Mouse (Mus musculus) myocyte (in vitro differentiated cells): ENCODE results near the gene Ces1a.

Experiments used
- E2F4 ChIP-seq: IDR thresholded peaks from one replicate; pipeline ENCODE4 v1.6.1; 2011; ENCODE audit warnings: mild to moderate bottlenecking, control low read depth, moderate library complexity; ENCODE audit not compliant: insufficient read depth
- MAX ChIP-seq: IDR thresholded peaks from one replicate; pipeline ENCODE4 v1.6.1; 2011; ENCODE audit warnings: low read depth, mild to moderate bottlenecking, control low read depth
- MYOD1 ChIP-seq, 3 experiments: IDR thresholded peaks; one replicate each; pipeline ENCODE4 v1.6.1; 2011; ENCODE audit warnings: control low read depth in 2 of 3, low read depth in 2 of 3, mild to moderate bottlenecking in 2 of 3, moderate library complexity in 1 of 3; ENCODE audit not compliant: insufficient read length in 2 of 3, control insufficient read depth in 1 of 3
- MYOG ChIP-seq, 3 experiments: IDR thresholded peaks; one replicate each; pipeline ENCODE4 v1.6.1; 2011; ENCODE audit warnings: control low read depth in 2 of 3, low read depth in 2 of 3, mild to moderate bottlenecking in 2 of 3; ENCODE audit not compliant: insufficient read length in 2 of 3, control insufficient read depth in 1 of 3, insufficient read depth in 1 of 3
- POLR2A ChIP-seq: IDR thresholded peaks from one replicate; pipeline ENCODE4 v1.6.1; 2011; ENCODE audit warnings: low read depth, mild to moderate bottlenecking, control low read depth, moderate library complexity; ENCODE audit not compliant: insufficient read length
- REST ChIP-seq: IDR thresholded peaks from one replicate; pipeline ENCODE4 v1.6.1; 2011; ENCODE audit warnings: mild to moderate bottlenecking, control low read depth, moderate library complexity; ENCODE audit not compliant: insufficient read depth, insufficient read length
- TCF12 ChIP-seq: IDR thresholded peaks from one replicate; pipeline ENCODE4 v1.6.1; 2011; ENCODE audit warnings: mild to moderate bottlenecking, control low read depth; ENCODE audit not compliant: poor library complexity, insufficient read depth, severe bottlenecking

DNA sequence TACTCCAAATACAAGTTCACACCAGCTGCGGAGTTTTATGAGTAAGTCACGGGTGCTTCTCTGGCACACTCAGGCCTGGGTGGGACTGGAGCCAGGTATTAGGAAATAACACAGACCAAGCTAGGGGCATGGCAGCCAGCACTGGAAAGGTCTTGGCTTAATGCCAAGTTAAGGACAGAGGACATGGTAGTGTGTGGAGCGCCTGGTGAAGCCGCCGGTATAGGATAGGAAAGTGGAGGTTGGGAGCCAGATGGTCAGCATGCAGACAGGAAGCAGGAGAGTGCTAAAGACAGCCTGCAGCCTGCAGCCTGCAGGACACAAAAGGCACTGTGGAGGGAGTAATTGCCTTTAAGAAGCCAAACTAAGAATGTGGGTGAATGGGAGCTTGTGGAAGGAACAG, 75.0 kb downstream of the Ces1a start:
- TF ChIP-seq TCF12 (no peak), MAX (no peak), POLR2A (no peak), MYOG (IDR thresholded peaks at IDR 0.05; ENCODE audit: control insufficient read depth in 1 of 3, insufficient read depth in 1 of 3, insufficient read length in 2 of 3, low read depth in 2 of 3) (no peak), REST (no peak), MYOD1 (IDR thresholded peaks at IDR 0.05; ENCODE audit: control insufficient read depth in 1 of 3, insufficient read length in 2 of 3, low read depth in 2 of 3) (no peak), E2F4 (no peak)
